Mouse (Mus musculus) heart, postnatal 0 days (tissue): ENCODE data around the gene 3110040N11Rik. TPM values are rescaled to one million over a fixed set of nuclear protein-coding genes. Genes with fewer than 3 reads are reported as not detected.
A peak's percentile ranks its signal among the peaks of the same experiment; 100 is the strongest.

Source experiments
- ATAC-seq: fragments of 200-750 bp; cut with Nextera tagmentation; 2 replicates; pipeline ENCODE4 v1.8.0; 2017; ENCODE audit warnings: low read depth, moderate number of reproducible peaks, moderate library complexity; ENCODE audit not compliant: insufficient read depth
- DNase-seq: peaks from one replicate; pipeline ENCODE4 v3.0.0-alpha.2; 2016; ENCODE audit warnings: low spot score
- H3K27ac ChIP-seq: fragments of 300-500 bp; sonication (generic); 2 replicates; pipeline ENCODE4 v1.5.1; 2014; ENCODE audit warnings: low read depth, mild to moderate bottlenecking
- H3K27me3 ChIP-seq: fragments of 300-500 bp; sonication (generic); 2 replicates; pipeline ENCODE4 v1.6.1; 2014; ENCODE audit warnings: low read length, mixed read lengths; ENCODE audit not compliant: control insufficient read depth, insufficient read depth
- H3K36me3 ChIP-seq: fragments of 300-500 bp; sonication (generic); replicated peaks from 2 replicates; pipeline ENCODE4 v1.6.1; 2014; ENCODE audit warnings: low read length, mixed read lengths; ENCODE audit not compliant: control insufficient read depth, insufficient read depth
- H3K4me1 ChIP-seq: fragments of 300-500 bp; sonication (generic); 2 replicates; pipeline ENCODE4 v1.6.1; 2014; ENCODE audit warnings: antibody characterized with exemption; ENCODE audit not compliant: control insufficient read depth, insufficient read depth
- H3K4me2 ChIP-seq: fragments of 300-500 bp; sonication (generic); 2 replicates; pipeline ENCODE4 v1.6.1; 2014; ENCODE audit warnings: low read depth, mild to moderate bottlenecking, low read length, moderate library complexity
- H3K4me3 ChIP-seq: fragments of 300-500 bp; sonication (generic); 2 replicates; pipeline ENCODE4 v1.5.1; 2014; ENCODE audit warnings: low read depth, low read length
- H3K9ac ChIP-seq: fragments of 300-500 bp; sonication (generic); replicated peaks from 2 replicates; pipeline ENCODE4 v1.6.1; 2014; ENCODE audit warnings: low read depth, low read length, mixed read lengths
- H3K9me3 ChIP-seq: fragments of 300-500 bp; sonication (generic); replicated peaks from 2 replicates; pipeline ENCODE4 v1.6.1; 2016; ENCODE audit warnings: low read length; ENCODE audit not compliant: control insufficient read depth
- CTCF ChIP-seq: IDR thresholded peaks from 2 replicates; pipeline ENCODE4 v1.5.1; 2016; ENCODE audit warnings: antibody characterized with exemption, control low read depth, low read depth
- EP300 ChIP-seq: IDR thresholded peaks from 2 replicates; pipeline ENCODE4 v1.6.1; 2016; ENCODE audit warnings: antibody characterized with exemption, low read depth
- WGBS: fragments of 180-500 bp; shearing (Covaris S2); extraction: QIAGEN DNeasy Blood & Tissue Kit; methylation state at CpG from one replicate; pipeline ENCODE4 v1.1.7; 2014; 5-methylcytosine and 5-hydroxymethylcytosine counted together
- polyA plus RNA-seq: library from polyadenylated mRNA; unstranded; fragments of >200 nt; fragmentation: Nextera tagmentation; extraction: Ambion mirVana; gene quantifications from 2 replicates; pipeline ENCODE4 v1.2.1, GENCODE M21; 2015
- total RNA-seq: library from RNA; depleted of rRNA; stranded (reverse); fragments of >200 nt; gene quantifications from 2 replicates; pipeline ENCODE4 v1.2.3, GENCODE M21; 2014; ENCODE audit warnings: low replicate concordance

3110040N11Rik gene
- total and polyA plus RNA-seq, 2 experiments from 2014 or later, result 33.4 to 34.6 TPM

DNA sequence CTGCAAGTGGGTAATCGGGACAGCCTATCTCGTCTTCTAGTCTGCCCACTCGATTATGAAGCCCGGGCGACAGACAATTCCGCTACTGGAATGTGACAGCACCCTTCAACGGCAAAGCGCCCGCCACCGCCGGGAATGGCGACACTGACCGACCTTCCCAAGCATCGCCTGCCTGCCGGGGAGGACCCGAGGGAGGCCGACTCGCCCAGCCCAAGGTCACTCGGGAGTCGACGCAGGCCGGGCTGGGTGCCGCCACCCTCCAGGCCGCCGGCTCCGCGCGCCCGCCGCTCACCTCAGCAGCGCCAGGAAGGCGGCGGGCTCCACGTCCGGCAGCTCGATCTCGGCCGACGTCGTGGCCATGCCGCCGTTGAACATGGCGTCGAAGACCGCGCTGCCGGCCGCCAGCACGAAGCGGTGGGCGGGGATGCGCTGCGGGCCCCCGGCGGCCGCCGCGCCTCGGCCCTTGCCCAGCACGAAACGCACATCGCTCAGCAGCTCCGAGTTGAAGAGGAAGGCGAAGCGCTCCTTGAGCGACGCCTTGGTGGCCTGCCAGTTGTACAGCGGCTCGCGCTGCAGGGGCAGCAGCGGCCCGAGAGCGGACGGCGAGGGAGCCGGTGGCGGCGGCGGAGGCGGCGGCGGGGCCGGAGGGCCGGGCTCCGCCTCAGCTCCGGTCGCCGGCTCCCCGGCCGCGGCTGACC is 39.6 kb upstream of the 3110040N11Rik start:
- peak overlapping the region; percentile 87 for H3K9ac ChIP-seq
- TF ChIP-seq EP300 (no peak), CTCF (no peak)
- H3K27ac ChIP-seq, result peak overlapping the region; percentile 98
- no peaks in the 10 kb centered on the region for H3K9me3 ChIP-seq
- H3K4me3 ChIP-seq, result peak overlapping the region; percentile 77
- 0% methylated on average over 74 of the region's 91 CpGs for WGBS
- peaks cover 38% of the 10 kb centered on the region for H3K4me1 ChIP-seq
- no peaks in the 10 kb centered on the region for H3K27me3 ChIP-seq
- peak overlapping the region; percentile 73 for H3K4me2 ChIP-seq
- H3K36me3 ChIP-seq, result no peaks in the 10 kb centered on the region
- peak; percentile 50 for DNase-seq
- ATAC-seq, result peak; percentile 72

DNA sequence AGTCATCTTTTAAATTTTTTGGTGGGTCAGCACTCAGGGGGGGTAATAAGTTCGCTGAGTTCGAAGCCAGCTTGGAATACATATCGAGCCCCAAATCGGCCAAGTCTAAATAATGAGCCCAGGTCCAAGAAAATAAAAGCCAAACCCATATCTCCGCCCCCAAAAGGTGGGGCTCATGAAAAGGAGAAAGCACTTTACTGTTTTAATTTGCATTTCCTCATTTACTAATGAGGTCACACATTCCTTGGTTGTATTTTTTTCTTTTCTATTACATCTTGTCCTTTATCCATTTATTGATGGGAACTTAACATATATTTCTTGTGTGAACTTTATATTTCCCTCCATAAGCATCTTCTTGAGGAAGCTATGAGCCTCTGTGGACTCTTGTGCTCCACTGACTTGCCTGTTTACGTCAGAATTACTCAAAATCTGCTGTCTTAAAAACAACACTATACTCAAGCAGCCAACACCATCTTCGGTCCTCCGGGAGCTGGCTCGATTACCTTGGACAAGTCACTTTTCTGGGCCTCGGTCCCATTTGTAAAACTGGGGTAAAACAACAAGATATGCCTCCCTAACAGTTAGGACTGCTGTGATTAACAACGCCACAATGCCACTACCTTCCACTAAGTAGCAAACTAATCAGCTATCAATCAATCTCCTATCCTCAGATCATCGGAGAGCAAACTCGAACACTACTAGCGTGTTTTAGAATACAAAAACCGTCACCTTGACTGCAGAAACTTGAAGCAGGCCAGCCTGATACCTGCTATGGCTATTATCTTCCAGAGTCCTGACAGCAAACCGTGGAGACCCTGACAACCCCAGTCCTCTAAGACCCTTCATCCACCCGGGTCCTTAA is 38.8 kb upstream of the 3110040N11Rik start:
- Histone ChIP-seq H3K27me3 (no peaks in the 10 kb centered on the region), H3K9ac (peak overlapping the region; percentile 87), H3K9me3 (no peaks in the 10 kb centered on the region), H3K4me3 (peak overlapping the region; percentile 77), H3K4me2 (peak overlapping the region; percentile 73), H3K4me1 (peaks cover 38% of the 10 kb centered on the region), H3K36me3 (no peaks in the 10 kb centered on the region), H3K27ac (peak overlapping the region; percentile 98)
- ATAC-seq, result no peak
- no peak for DNase-seq
- 16% methylated on average over 17 of the region's 17 CpGs for WGBS
- no peak for TF ChIP-seq CTCF
- TF ChIP-seq EP300, result no peak

DNA sequence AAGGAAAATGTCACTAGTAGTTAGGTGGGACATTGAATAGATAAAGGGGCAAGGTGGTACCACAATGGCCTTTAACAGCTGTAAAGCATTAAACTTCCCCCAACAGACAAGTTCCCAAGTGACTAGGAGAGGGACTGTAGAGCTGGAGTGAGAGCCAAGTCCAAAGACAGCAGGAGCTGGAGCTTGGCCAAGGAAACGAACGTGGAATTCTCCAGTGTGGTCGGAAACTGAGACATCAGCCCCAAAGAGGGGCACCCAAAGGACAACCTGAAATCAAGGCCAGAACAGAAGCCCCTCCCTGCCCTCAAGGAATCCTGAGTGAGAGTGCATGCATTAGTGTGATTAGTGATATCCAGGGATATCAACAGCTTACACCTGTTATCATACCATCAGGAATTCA is 36.1 kb upstream of the 3110040N11Rik start:
- Histone ChIP-seq H3K4me3 (0 out of 2 replicates have a peak overlapping the region, but pooled peaks have one; percentile 3), H3K9ac (no peak overlapping the region), H3K4me1 (peaks cover 38% of the 10 kb centered on the region), H3K4me2 (peak overlapping the region; percentile 41), H3K9me3 (no peaks in the 10 kb centered on the region), H3K36me3 (no peaks in the 10 kb centered on the region), H3K27ac (peak overlapping the region; percentile 22; the same call in 1 of the 2 replicates), H3K27me3 (no peaks in the 10 kb centered on the region)
- no peak for ATAC-seq
- 0% methylated on average over 3 of the region's 3 CpGs for WGBS
- no peak for TF ChIP-seq EP300
- no peak for TF ChIP-seq CTCF
- peak; percentile 37 for DNase-seq

DNA sequence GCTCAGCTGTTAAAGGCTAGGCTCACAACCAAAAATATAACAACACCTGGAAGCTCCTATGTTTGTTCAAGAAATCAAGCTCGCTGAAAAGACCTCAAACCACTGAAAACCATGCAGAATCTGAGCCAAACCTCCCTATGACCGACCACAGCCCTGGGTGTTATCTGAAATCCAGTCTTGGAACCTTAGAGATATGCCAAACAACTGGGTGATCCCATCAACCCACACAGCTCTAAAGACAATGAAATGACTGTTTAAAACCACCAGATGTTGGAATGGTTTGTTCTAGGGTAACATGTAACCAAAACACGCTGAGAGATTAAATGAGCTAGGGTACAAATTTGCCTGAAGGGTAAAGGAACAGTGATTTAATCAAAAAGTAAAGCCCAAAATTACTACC is 35.6 kb upstream of the 3110040N11Rik start:
- Histone ChIP-seq H3K4me2 (peak overlapping the region; percentile 41; the same call in 1 of the 2 replicates), H3K27ac (no peak overlapping the region), H3K9me3 (no peaks in the 10 kb centered on the region), H3K27me3 (no peaks in the 10 kb centered on the region), H3K9ac (no peak overlapping the region), H3K4me1 (peaks cover 38% of the 10 kb centered on the region), H3K4me3 (no peak overlapping the region), H3K36me3 (no peaks in the 10 kb centered on the region)
- TF ChIP-seq EP300 (no peak), CTCF (no peak)
- DNase-seq (no peak), ATAC-seq (no peak)
- 54% methylated on average over 3 of the region's 3 CpGs for WGBS

DNA sequence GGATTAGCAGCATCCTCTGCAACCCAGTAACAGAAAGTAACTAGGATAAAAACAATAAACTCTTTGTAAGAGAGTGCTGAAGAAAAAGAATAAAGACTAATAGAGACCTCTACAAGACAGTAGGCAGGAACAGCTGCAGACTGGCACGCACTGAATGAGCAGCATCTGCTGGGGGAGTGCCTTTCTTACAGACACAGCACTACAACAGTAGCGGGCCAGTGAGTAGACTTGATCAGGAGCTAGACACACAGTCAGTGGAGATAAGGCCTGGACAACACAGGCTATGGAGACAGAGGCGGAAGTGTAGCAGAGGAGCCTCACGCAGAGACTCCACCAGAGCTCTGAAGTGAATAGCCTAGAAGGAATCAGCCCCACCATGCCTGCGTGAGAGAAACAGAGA is 16.8 kb upstream of the 3110040N11Rik start:
- WGBS, result 49% methylated on average over 5 of the region's 5 CpGs
- no peak overlapping the region for H3K9ac ChIP-seq
- H3K27ac ChIP-seq, result 0 out of 2 replicates have a peak overlapping the region, but pooled peaks have one; percentile 30
- no peak overlapping the region for H3K4me2 ChIP-seq
- H3K4me3 ChIP-seq, result no peak overlapping the region
- no peaks in the 10 kb centered on the region; the same call in 1 of the 2 replicates for H3K4me1 ChIP-seq
- DNase-seq (no peak), ATAC-seq (no peak)
- H3K9me3 ChIP-seq, result no peaks in the 10 kb centered on the region
- H3K27me3 ChIP-seq, result no peaks in the 10 kb centered on the region
- TF ChIP-seq EP300 (no peak), CTCF (no peak)
- peaks cover 22% of the 10 kb centered on the region for H3K36me3 ChIP-seq
